Mouse (Mus musculus) forebrain, embryonic 10.5 days (tissue): Measurements from ENCODE around the gene Lrrc32. TPM values are rescaled to one million over a fixed set of nuclear protein-coding genes. Genes with fewer than 3 reads are reported as not detected.

ENCODE experiments used
- DNase-seq: peaks from one replicate; pipeline ENCODE4 v3.0.0-alpha.2; 2017; ENCODE audit warnings: low spot score; ENCODE audit errors: extremely low spot score
- H3K27ac ChIP-seq: fragments of 300-500 bp; sonication (generic); 2 replicates; pipeline ENCODE4 v1.5.1; 2016; ENCODE audit warnings: mild to moderate bottlenecking
- H3K27me3 ChIP-seq: fragments of 300-500 bp; sonication (generic); 2 replicates; pipeline ENCODE4 v1.6.1; 2016; ENCODE audit warnings: mild to moderate bottlenecking; ENCODE audit not compliant: poor library complexity, severe bottlenecking
- H3K36me3 ChIP-seq: fragments of 300-500 bp; sonication (generic); replicated peaks from 2 replicates; pipeline ENCODE4 v1.6.1; 2016; ENCODE audit warnings: mild to moderate bottlenecking, moderate library complexity
- H3K4me1 ChIP-seq: fragments of 300-500 bp; sonication (generic); 2 replicates; pipeline ENCODE4 v1.6.1; 2016
- H3K4me3 ChIP-seq: fragments of 300-500 bp; sonication (generic); 2 replicates; pipeline ENCODE4 v1.5.1; 2016; ENCODE audit warnings: mild to moderate bottlenecking, moderate library complexity
- H3K9me3 ChIP-seq: fragments of 300-500 bp; sonication (generic); 2 replicates; pipeline ENCODE4 v1.6.1; 2016; ENCODE audit warnings: mild to moderate bottlenecking, moderate library complexity
- WGBS: fragments of 180-500 bp; shearing (Covaris S2); methylation state at CpG from one replicate; pipeline ENCODE4 v1.1.7; 2016; 5-methylcytosine and 5-hydroxymethylcytosine counted together
- polyA plus RNA-seq: library from polyadenylated mRNA; unstranded; fragments of >200 nt; fragmentation: Nextera tagmentation; extraction: Ambion mirVana; gene quantifications from 2 replicates; pipeline ENCODE4 v1.2.1, GENCODE M21; 2016

Gene Lrrc32
- polyA plus RNA-seq, result 4.7 and 4.8 TPM in 2 replicates

- 58% methylated on average over 6 of the region's 6 CpGs for WGBS
- DNase-seq, result no peak
- Histone ChIP-seq H3K27ac (peak within 1 kb of the TSS; percentile 80), H3K4me3 (peak within 1 kb of the TSS; percentile 56), H3K9me3 (no peaks in the 10 kb centered on the region), H3K4me1 (peaks cover 29% of the 10 kb centered on the region), H3K36me3 (no peaks in the 10 kb centered on the region), H3K27me3 (peaks cover 55% of the 10 kb centered on the region)
Observed at GRCm38 (mm10) chr7:98489131-98489530, at the start of gene Lrrc32. Gene Lrrc32 (plus strand): TSS chr7:98489283.

- Histone ChIP-seq H3K4me1 (0 out of 2 replicates have a peak, but pooled peaks cover 3% of the 10 kb centered on the region), H3K9me3 (no peaks in the 10 kb centered on the region), H3K36me3 (no peaks in the 10 kb centered on the region), H3K27ac (no peak within 1 kb of the TSS), H3K27me3 (no peaks in the 10 kb centered on the region), H3K4me3 (no peak within 1 kb of the TSS)
- DNase-seq, result no peak
- 52% methylated on average over 10 of the region's 10 CpGs for WGBS
Observed at GRCm38 (mm10) chr7:98439956-98440466, 49.1 kb upstream of the Lrrc32 start, which contains the start of gene Gucy2d. Gene Gucy2d (plus strand): TSS chr7:98440416.

GRCm38 (mm10) chr7:98446873-98447272 is 42.2 kb upstream of the Lrrc32 start:
- Histone ChIP-seq H3K9me3 (no peaks in the 10 kb centered on the region), H3K36me3 (no peaks in the 10 kb centered on the region), H3K27ac (no peak overlapping the region), H3K4me1 (0 out of 2 replicates have a peak, but pooled peaks cover 3% of the 10 kb centered on the region), H3K27me3 (no peaks in the 10 kb centered on the region), H3K4me3 (no peak overlapping the region)
- DNase-seq, result no peak
- 84% methylated on average over 3 of the region's 3 CpGs for WGBS

- Histone ChIP-seq H3K27me3 (no peaks in the 10 kb centered on the region), H3K36me3 (no peaks in the 10 kb centered on the region), H3K9me3 (no peaks in the 10 kb centered on the region), H3K4me3 (no peak overlapping the region), H3K27ac (no peak overlapping the region), H3K4me1 (0 out of 2 replicates have a peak, but pooled peaks cover 3% of the 10 kb centered on the region)
- DNase-seq, result no peak
- whole genome bisulfite sequencing, result 66% methylated on average over 11 of the region's 11 CpGs
Observed at GRCm38 (mm10) chr7:98447585-98448308, 41.3 kb upstream of the Lrrc32 start.

- 0 out of 2 replicates have a peak, but pooled peaks cover 3% of the 10 kb centered on the region for H3K4me1 ChIP-seq
- no peaks in the 10 kb centered on the region for H3K9me3 ChIP-seq
- H3K27me3 ChIP-seq, result no peaks in the 10 kb centered on the region
- H3K36me3 ChIP-seq, result no peaks in the 10 kb centered on the region
- no peak overlapping the region for H3K4me3 ChIP-seq
- 91% methylated on average over 5 of the region's 5 CpGs for WGBS
- H3K27ac ChIP-seq, result no peak overlapping the region
- no peak for DNase-seq
Observed at GRCm38 (mm10) chr7:98448309-98448630, 40.8 kb upstream of the Lrrc32 start.

- H3K27ac ChIP-seq, result no peak overlapping the region
- no peak for DNase-seq
- no peaks in the 10 kb centered on the region for H3K36me3 ChIP-seq
- H3K27me3 ChIP-seq, result no peaks in the 10 kb centered on the region
- 89% methylated on average over 9 of the region's 9 CpGs for WGBS
- no peak overlapping the region for H3K4me3 ChIP-seq
- H3K9me3 ChIP-seq, result no peaks in the 10 kb centered on the region
- peaks cover 3% of the 10 kb centered on the region; the same call in 1 of the 2 replicates for H3K4me1 ChIP-seq
Observed at GRCm38 (mm10) chr7:98449696-98450095, 39.4 kb upstream of the Lrrc32 start.

- WGBS, result 82% methylated on average over 10 of the region's 10 CpGs
Observed at GRCm38 (mm10) chr7:98454397-98455120, 34.5 kb upstream of the Lrrc32 start.

GRCm38 (mm10) chr7:98460319-98460718 is 28.8 kb upstream of the Lrrc32 start:
- Histone ChIP-seq H3K4me3 (no peak overlapping the region), H3K9me3 (no peaks in the 10 kb centered on the region), H3K36me3 (no peaks in the 10 kb centered on the region), H3K27ac (no peak overlapping the region), H3K4me1 (no peaks in the 10 kb centered on the region), H3K27me3 (no peaks in the 10 kb centered on the region)
- no peak for DNase-seq
- 88% methylated on average over 7 of the region's 7 CpGs for WGBS

More at GRCm38 (mm10) chr7:98454397-98455120, 34.5 kb upstream of the Lrrc32 start:
- DNase-seq, result no peak
- Histone ChIP-seq H3K27me3 (no peaks in the 10 kb centered on the region), H3K9me3 (no peaks in the 10 kb centered on the region), H3K27ac (no peak overlapping the region), H3K4me1 (peaks cover 6% of the 10 kb centered on the region; the same call in 1 of the 2 replicates), H3K4me3 (no peak overlapping the region), H3K36me3 (no peaks in the 10 kb centered on the region)

GRCm38 (mm10) chr7:98469089-98469488 is 20.0 kb upstream of the Lrrc32 start:
- no peak for DNase-seq
- Histone ChIP-seq H3K27me3 (no peaks in the 10 kb centered on the region), H3K36me3 (no peaks in the 10 kb centered on the region), H3K4me3 (no peak overlapping the region), H3K9me3 (no peaks in the 10 kb centered on the region), H3K4me1 (no peaks in the 10 kb centered on the region), H3K27ac (no peak overlapping the region)
- 80% methylated on average over 3 of the region's 3 CpGs for WGBS

GRCm38 (mm10) chr7:98472529-98472928 is 16.6 kb upstream of the Lrrc32 start:
- DNase-seq, result no peak
- H3K27me3 ChIP-seq, result no peaks in the 10 kb centered on the region

GRCm38 (mm10) chr7:98474558-98474957 is 14.5 kb upstream of the Lrrc32 start:
- H3K36me3 ChIP-seq, result no peaks in the 10 kb centered on the region
- 79% methylated on average over 1 of the region's 1 CpGs for WGBS
- no peaks in the 10 kb centered on the region for H3K9me3 ChIP-seq
- H3K27me3 ChIP-seq, result 0 out of 2 replicates have a peak, but pooled peaks cover 4% of the 10 kb centered on the region
- no peak overlapping the region for H3K4me3 ChIP-seq
- DNase-seq, result no peak
- no peak overlapping the region for H3K27ac ChIP-seq
- no peaks in the 10 kb centered on the region for H3K4me1 ChIP-seq

More at GRCm38 (mm10) chr7:98472529-98472928, 16.6 kb upstream of the Lrrc32 start:
- WGBS, result 88% methylated on average over 2 of the region's 2 CpGs
- no peaks in the 10 kb centered on the region for H3K9me3 ChIP-seq
- no peak overlapping the region for H3K27ac ChIP-seq
- H3K36me3 ChIP-seq, result no peaks in the 10 kb centered on the region
- no peaks in the 10 kb centered on the region for H3K4me1 ChIP-seq
- H3K4me3 ChIP-seq, result no peak overlapping the region

- Histone ChIP-seq H3K4me1 (peaks cover 6% of the 10 kb centered on the region), H3K36me3 (no peaks in the 10 kb centered on the region), H3K27me3 (peaks cover 13% of the 10 kb centered on the region; the same call in 1 of the 2 replicates), H3K27ac (no peak overlapping the region), H3K4me3 (no peak overlapping the region), H3K9me3 (no peaks in the 10 kb centered on the region)
- no peak for DNase-seq
- 91% methylated on average over 4 of the region's 4 CpGs for WGBS
Observed at GRCm38 (mm10) chr7:98477153-98477552, 11.9 kb upstream of the Lrrc32 start.

GRCm38 (mm10) chr7:98480481-98480880 is 8.6 kb upstream of the Lrrc32 start:
- Histone ChIP-seq H3K4me3 (no peak overlapping the region), H3K27ac (no peak overlapping the region), H3K27me3 (peaks cover 20% of the 10 kb centered on the region; the same call in 1 of the 2 replicates), H3K36me3 (no peaks in the 10 kb centered on the region), H3K9me3 (no peaks in the 10 kb centered on the region), H3K4me1 (peaks cover 15% of the 10 kb centered on the region)
- WGBS, result 76% methylated on average over 1 of the region's 1 CpGs
- no peak for DNase-seq
